Mouse (Mus musculus): ENCODE results near the gene Bhlhe23. TPM values are rescaled to one million over a fixed set of nuclear protein-coding genes. Genes with fewer than 3 reads are reported as not detected.

Bhlhe23 gene
- total and polyA plus RNA-seq, 3 experiments: not detected

DNA sequence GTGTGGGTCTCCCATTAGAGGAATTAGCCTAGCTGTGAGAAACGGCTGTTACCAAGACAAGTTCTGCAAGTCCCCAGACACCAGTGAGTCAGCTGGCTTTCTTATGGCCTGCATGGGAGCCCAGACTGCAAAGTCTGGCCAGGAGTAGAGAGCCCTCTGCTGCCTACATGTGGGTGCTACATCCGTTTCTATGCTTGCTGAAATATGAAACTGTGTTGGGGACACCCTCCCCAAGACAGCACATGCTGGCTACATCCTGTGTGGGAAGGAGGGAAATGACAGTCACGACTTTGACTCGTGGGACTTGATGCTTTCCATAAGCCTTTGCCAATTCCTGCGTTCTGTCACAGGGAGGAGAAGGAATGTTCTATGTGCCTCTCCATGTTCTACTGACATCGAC is 45.8 kb upstream of the Bhlhe23 start:
- peaks cover 0 to 2% of the 10 kb centered on the region in 2 experiments; a peak in 2 of 4 replicates for H3K27me3 ChIP-seq (ENCODE audit: control insufficient read depth in 1 of 2, insufficient read depth in 2 of 2, low read length in 2 of 2)
- no peaks in the 10 kb centered on the region for H3K79me2 ChIP-seq (ENCODE audit: control insufficient read depth, insufficient read depth, low read length, poor library complexity)
- H3K9me3 ChIP-seq (replicated peaks; ENCODE audit: insufficient read depth, low read length): no peaks in the 10 kb centered on the region
- no peak overlapping the region for H3K4me3 ChIP-seq (ENCODE audit: control insufficient read depth in 1 of 2, insufficient read depth in 1 of 2, low read depth in 2 of 2, low read length in 2 of 2)
- no peaks in the 10 kb centered on the region for H3K4me1 ChIP-seq (ENCODE audit: control insufficient read depth in 1 of 2, insufficient read depth in 2 of 2, low read length in 2 of 2)
- no peak overlapping the region for H3K27ac ChIP-seq (ENCODE audit: control insufficient read depth, low read depth, low read length)
- no peaks in the 10 kb centered on the region for H3K36me3 ChIP-seq (ENCODE audit: control insufficient read depth in 1 of 2, insufficient read depth in 2 of 2, low read length in 2 of 2)
- DNase-seq (ENCODE audit: low read depth, low spot score): peak; percentile 41
- no peak for TF ChIP-seq USF1 (IDR thresholded peaks at IDR 0.05; ENCODE audit: low read depth, low read length)
- TF ChIP-seq ZNF384 (IDR thresholded peaks at IDR 0.05; ENCODE audit: low read depth, low read length): no peak
- no peak for TF ChIP-seq BHLHE40 (IDR thresholded peaks at IDR 0.05; ENCODE audit: borderline replicate concordance, low read depth, low read length)
- peak; percentile 27; the same call in 1 of the 2 replicates for TF ChIP-seq SMC3 (IDR thresholded peaks at IDR 0.05; ENCODE audit: low read depth, low read length)
- TF ChIP-seq KAT2A (conservative IDR thresholded peaks at IDR 0.05; ENCODE audit: low read depth, low read length): no peak
- TF ChIP-seq CHD1 (IDR thresholded peaks at IDR 0.05; ENCODE audit: low read depth, low read length): no peak
- no peak for TF ChIP-seq GATA1 (IDR thresholded peaks at IDR 0.05; ENCODE audit: low read depth, low read length)
- no peak for TF ChIP-seq ZKSCAN1 (IDR thresholded peaks at IDR 0.05; ENCODE audit: low read depth, low read length)
- peak; percentile 24 for TF ChIP-seq RAD21 (IDR thresholded peaks at IDR 0.05; ENCODE audit: low read depth, low read length)
- no peak for TF ChIP-seq TAL1 (IDR thresholded peaks at IDR 0.05; ENCODE audit: low read length)
- TF ChIP-seq ZC3H11A (IDR thresholded peaks at IDR 0.05; ENCODE audit: low read depth, low read length): no peak
- no peak for TF ChIP-seq MAZ (IDR thresholded peaks at IDR 0.05; ENCODE audit: low read depth, low read length)
- TF ChIP-seq JUND (IDR thresholded peaks at IDR 0.05; ENCODE audit: low read depth, low read length): no peak
- TF ChIP-seq ETS1 (IDR thresholded peaks at IDR 0.05; ENCODE audit: low read depth, low read length): no peak
- TF ChIP-seq ZMIZ1 (IDR thresholded peaks at IDR 0.05; ENCODE audit: low read depth, low read length): no peak
- no peak for TF ChIP-seq GABPA (IDR thresholded peaks at IDR 0.05; ENCODE audit: low read depth, low read length)
- no peak for TF ChIP-seq POLR2AphosphoS5 (IDR thresholded peaks at IDR 0.05; ENCODE audit: borderline replicate concordance, low read depth, low read length)
- TF ChIP-seq USF2 (IDR thresholded peaks at IDR 0.05; ENCODE audit: borderline replicate concordance in 1 of 2, insufficient read depth in 1 of 2, low read depth in 1 of 2, low read length in 2 of 2): no peak
- no peak for TF ChIP-seq ELF1 (IDR thresholded peaks at IDR 0.05; ENCODE audit: low read depth, low read length)
- TF ChIP-seq CTCF (IDR thresholded peaks at IDR 0.05 in 2 of 3, conservative IDR thresholded peaks at IDR 0.05 in 1 of 3; ENCODE audit: control insufficient read depth in 1 of 3, insufficient read depth in 1 of 3, low read depth in 2 of 3, low read length in 3 of 3, poor library complexity in 1 of 3, severe bottlenecking in 1 of 3): peak; percentile 28 to 51 (median 49); a peak in 5 of 6 replicates
- no peak for TF ChIP-seq MEF2A (IDR thresholded peaks at IDR 0.05; ENCODE audit: extremely low read depth, insufficient replicate concordance, low read depth, low read length, poor library complexity, severe bottlenecking)
- H3K9ac ChIP-seq (ENCODE audit: control insufficient read depth, low read depth, low read length, poor library complexity, severe bottlenecking): no peak overlapping the region

Measured in MEL (cell line).